Mouse (Mus musculus) embryo, embryonic 11 days (tissue): ENCODE data around the gene Tnip2.

Source experiments
- DNase-seq: peaks from one replicate; pipeline ENCODE4 v3.0.0-alpha.2; 2015

The Tnip2 gene

GRCm38 (mm10) chr5:34513466-34514217 lies at the start of gene Tnip2:
Gene Tnip2, minus strand, starts transcription at chr5:34513991.
- peak; percentile 96 for DNase-seq

GRCm38 (mm10) chr5:34551821-34552220 lies 38.0 kb upstream of the Tnip2 start:
- no peak for DNase-seq

- DNase-seq: peak; percentile 8
These were observed 36.5 kb upstream of the Tnip2 start for GRCm38 (mm10) chr5:34550251-34550650.

- peak; percentile 89 for DNase-seq
These were observed 35.9 kb upstream of the Tnip2 start for GRCm38 (mm10) chr5:34549483-34550221.

- no peak for DNase-seq
These were observed 35.3 kb upstream of the Tnip2 start for GRCm38 (mm10) chr5:34549135-34549482.

- peak; percentile 45 for DNase-seq
These were observed 33.6 kb upstream of the Tnip2 start for GRCm38 (mm10) chr5:34547410-34547809.

GRCm38 (mm10) chr5:34543114-34543513 lies 29.3 kb upstream of the Tnip2 start:
- DNase-seq: no peak

- DNase-seq: no peak
These were observed 28.4 kb upstream of the Tnip2 start for GRCm38 (mm10) chr5:34542166-34542565.

GRCm38 (mm10) chr5:34539121-34539520 lies 25.3 kb upstream of the Tnip2 start:
- no peak for DNase-seq

- DNase-seq: peak; percentile 38
These were observed 24.7 kb upstream of the Tnip2 start for GRCm38 (mm10) chr5:34538527-34538926.

- no peak for DNase-seq
These were observed 24.3 kb upstream of the Tnip2 start for GRCm38 (mm10) chr5:34538079-34538478.

GRCm38 (mm10) chr5:34535831-34536230 lies 22.0 kb upstream of the Tnip2 start:
- DNase-seq: no peak

- DNase-seq: no peak
These were observed 21.2 kb upstream of the Tnip2 start for GRCm38 (mm10) chr5:34534776-34535581.

GRCm38 (mm10) chr5:34533820-34534219 lies 20.0 kb upstream of the Tnip2 start:
- no peak for DNase-seq

- no peak for DNase-seq
These were observed 19.3 kb upstream of the Tnip2 start for GRCm38 (mm10) chr5:34533066-34533465.

- DNase-seq: no peak
These were observed 16.9 kb upstream of the Tnip2 start for GRCm38 (mm10) chr5:34530687-34531086.

GRCm38 (mm10) chr5:34530116-34530515 lies 16.3 kb upstream of the Tnip2 start:
- DNase-seq: no peak

- DNase-seq: no peak
These were observed 14.9 kb upstream of the Tnip2 start for GRCm38 (mm10) chr5:34528724-34529123.

- no peak for DNase-seq
These were observed 13.6 kb upstream of the Tnip2 start for GRCm38 (mm10) chr5:34527352-34527751.

- DNase-seq: no peak
These were observed 12.6 kb upstream of the Tnip2 start for GRCm38 (mm10) chr5:34526477-34526775.

- peak; percentile 93 for DNase-seq
These were observed 12.1 kb upstream of the Tnip2 start, which contains the start of gene Sh3bp2 for GRCm38 (mm10) chr5:34525663-34526476. Gene Sh3bp2, plus strand, starts transcription at chr5:34525838.

GRCm38 (mm10) chr5:34524511-34524910 lies 10.7 kb upstream of the Tnip2 start:
- no peak for DNase-seq
